Mouse (Mus musculus): ENCODE measurements around the gene D16Ertd472e.

DNA sequence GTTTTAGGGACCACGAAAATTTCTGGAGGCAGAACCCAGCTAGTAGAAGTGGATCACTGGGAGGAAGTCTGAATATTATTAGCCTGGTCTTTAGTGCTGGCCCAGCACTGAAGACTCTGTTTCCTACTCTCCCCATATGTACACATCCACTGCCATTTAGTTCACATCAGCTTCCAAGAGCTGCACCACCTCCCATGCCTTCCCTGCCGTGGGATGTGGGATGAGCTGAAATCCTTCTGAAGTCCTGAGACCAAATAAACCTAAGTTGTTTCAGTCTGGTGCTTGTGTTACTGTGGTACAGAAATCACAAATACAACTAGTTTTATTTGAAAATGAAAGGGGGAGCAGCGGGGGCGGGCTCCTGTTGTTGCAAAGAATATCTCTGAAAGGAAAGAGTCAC, 2.9 kb upstream of the D16Ertd472e start:
- no peak for TF ChIP-seq CTCF (IDR thresholded peaks at IDR 0.05; ENCODE audit: control insufficient read depth, insufficient read depth, insufficient read length)
- TF ChIP-seq USF1 (IDR thresholded peaks at IDR 0.05; ENCODE audit: low read depth): no peak
- TF ChIP-seq FOSL1 (IDR thresholded peaks at IDR 0.05; ENCODE audit: insufficient read depth, low read length, poor library complexity, severe bottlenecking): no peak
